Mouse (Mus musculus): ENCODE data around the gene Zfp36. TPM values are rescaled to one million over a fixed set of nuclear protein-coding genes. Genes with fewer than 3 reads are reported as not detected.

Gene Zfp36
- 15.4 and 18.5 TPM in 2 replicates for polyA plus RNA-seq (2015; fragmentation: Nextera tagmentation; extraction: Ambion mirVana)

GRCm38 (mm10) chr7:28380237-28381016, at the start of gene Zfp36:
Gene Zfp36, minus strand, starts transcription at chr7:28380253.
- Histone ChIP-seq H3K27ac (ENCODE audit: low read length) (peak within 1 kb of the TSS; percentile 97), H3K9me3 (replicated peaks; ENCODE audit: control insufficient read depth, low read length) (no peaks in the 10 kb centered on the region), H3K4me2 (ENCODE audit: low read depth, low read length) (peak within 1 kb of the TSS; percentile 93), H3K36me3 (ENCODE audit: control insufficient read depth, insufficient read depth) (0 out of 2 replicates have a peak, but pooled peaks cover 4% of the 10 kb centered on the region), H3K9ac (ENCODE audit: low read length) (peak within 1 kb of the TSS; percentile 92), H3K4me1 (ENCODE audit: control insufficient read depth, insufficient read depth, low read length) (peaks cover 63% of the 10 kb centered on the region), H3K27me3 (ENCODE audit: control insufficient read depth, insufficient read depth, low read length) (no peaks in the 10 kb centered on the region), H3K4me3 (ENCODE audit: low read length) (peak within 1 kb of the TSS; percentile 81)
- 44% methylated on average over 17 of the region's 17 CpGs for WGBS
- no peak for ATAC-seq (replicated peaks; ENCODE audit: extremely low read depth, insufficient read depth, low FRiP score)

GRCm38 (mm10) chr7:28427738-28428137, 47.7 kb upstream of the Zfp36 start:
- Histone ChIP-seq H3K27me3 (ENCODE audit: control insufficient read depth, insufficient read depth, low read length) (no peaks in the 10 kb centered on the region), H3K4me2 (ENCODE audit: low read depth, low read length) (no peak overlapping the region), H3K4me1 (ENCODE audit: control insufficient read depth, insufficient read depth, low read length) (peaks cover 30% of the 10 kb centered on the region), H3K4me3 (ENCODE audit: low read length) (no peak overlapping the region), H3K9ac (ENCODE audit: low read length) (no peak overlapping the region), H3K36me3 (ENCODE audit: control insufficient read depth, insufficient read depth) (peaks cover 8% of the 10 kb centered on the region), H3K9me3 (replicated peaks; ENCODE audit: control insufficient read depth, low read length) (no peaks in the 10 kb centered on the region), H3K27ac (ENCODE audit: low read length) (peak overlapping the region; percentile 34)
- peak; percentile 68 for ATAC-seq (replicated peaks; ENCODE audit: extremely low read depth, insufficient read depth, low FRiP score)

DNA sequence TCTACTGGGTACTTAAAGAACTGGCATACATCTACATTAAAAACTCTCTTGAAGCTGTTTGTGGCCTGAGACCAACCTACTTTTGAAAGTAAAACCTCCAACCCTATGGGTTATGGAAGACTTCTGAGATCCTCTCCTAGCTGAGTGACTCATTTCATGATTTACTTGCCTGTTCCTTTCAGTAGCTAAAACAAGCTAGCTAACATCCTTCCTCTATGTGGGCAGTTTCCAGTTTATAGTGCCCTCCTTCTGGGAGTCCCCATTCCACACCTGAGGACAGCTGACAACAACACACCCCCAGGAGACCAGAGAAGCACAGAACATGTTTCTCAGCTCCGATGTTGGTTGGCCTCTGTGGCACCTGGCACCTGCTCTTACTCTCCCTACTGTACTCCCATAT, 43.0 kb upstream of the Zfp36 start:
- peaks cover 21% of the 10 kb centered on the region for H3K4me1 ChIP-seq (ENCODE audit: control insufficient read depth, insufficient read depth, low read length)
- no peak overlapping the region for H3K9ac ChIP-seq (ENCODE audit: low read length)
- H3K4me2 ChIP-seq (ENCODE audit: low read depth, low read length), result no peak overlapping the region
- no peaks in the 10 kb centered on the region for H3K9me3 ChIP-seq (replicated peaks; ENCODE audit: control insufficient read depth, low read length)
- H3K27me3 ChIP-seq (ENCODE audit: control insufficient read depth, insufficient read depth, low read length), result no peaks in the 10 kb centered on the region
- H3K27ac ChIP-seq (ENCODE audit: low read length), result no peak overlapping the region
- H3K4me3 ChIP-seq (ENCODE audit: low read length), result no peak overlapping the region
- WGBS, result 95% methylated on average over 1 of the region's 1 CpGs
- H3K36me3 ChIP-seq (ENCODE audit: control insufficient read depth, insufficient read depth), result peaks cover 21% of the 10 kb centered on the region
- no peak for ATAC-seq (replicated peaks; ENCODE audit: extremely low read depth, insufficient read depth, low FRiP score)

GRCm38 (mm10) chr7:28419416-28419815, 39.4 kb upstream of the Zfp36 start:
- Histone ChIP-seq H3K4me2 (ENCODE audit: low read depth, low read length) (no peak overlapping the region), H3K9ac (ENCODE audit: low read length) (no peak overlapping the region), H3K27ac (ENCODE audit: low read length) (no peak overlapping the region), H3K4me3 (ENCODE audit: low read length) (no peak overlapping the region), H3K36me3 (ENCODE audit: control insufficient read depth, insufficient read depth) (peaks cover 28% of the 10 kb centered on the region), H3K4me1 (ENCODE audit: control insufficient read depth, insufficient read depth, low read length) (peaks cover 12% of the 10 kb centered on the region), H3K9me3 (replicated peaks; ENCODE audit: control insufficient read depth, low read length) (no peaks in the 10 kb centered on the region), H3K27me3 (ENCODE audit: control insufficient read depth, insufficient read depth, low read length) (no peaks in the 10 kb centered on the region)
- 91% methylated on average over 2 of the region's 2 CpGs for WGBS
- ATAC-seq (replicated peaks; ENCODE audit: extremely low read depth, insufficient read depth, low FRiP score), result no peak

GRCm38 (mm10) chr7:28418096-28418670, 38.1 kb upstream of the Zfp36 start:
- ATAC-seq (replicated peaks; ENCODE audit: extremely low read depth, insufficient read depth, low FRiP score), result peak; percentile 86
- WGBS, result 40% methylated on average over 8 of the region's 8 CpGs
- Histone ChIP-seq H3K9me3 (replicated peaks; ENCODE audit: control insufficient read depth, low read length) (no peaks in the 10 kb centered on the region), H3K36me3 (ENCODE audit: control insufficient read depth, insufficient read depth) (peaks cover 33% of the 10 kb centered on the region), H3K4me3 (ENCODE audit: low read length) (no peak overlapping the region), H3K4me1 (ENCODE audit: control insufficient read depth, insufficient read depth, low read length) (peaks cover 12% of the 10 kb centered on the region), H3K4me2 (ENCODE audit: low read depth, low read length) (no peak overlapping the region), H3K9ac (ENCODE audit: low read length) (no peak overlapping the region), H3K27me3 (ENCODE audit: control insufficient read depth, insufficient read depth, low read length) (no peaks in the 10 kb centered on the region), H3K27ac (ENCODE audit: low read length) (peak overlapping the region; percentile 44)

DNA sequence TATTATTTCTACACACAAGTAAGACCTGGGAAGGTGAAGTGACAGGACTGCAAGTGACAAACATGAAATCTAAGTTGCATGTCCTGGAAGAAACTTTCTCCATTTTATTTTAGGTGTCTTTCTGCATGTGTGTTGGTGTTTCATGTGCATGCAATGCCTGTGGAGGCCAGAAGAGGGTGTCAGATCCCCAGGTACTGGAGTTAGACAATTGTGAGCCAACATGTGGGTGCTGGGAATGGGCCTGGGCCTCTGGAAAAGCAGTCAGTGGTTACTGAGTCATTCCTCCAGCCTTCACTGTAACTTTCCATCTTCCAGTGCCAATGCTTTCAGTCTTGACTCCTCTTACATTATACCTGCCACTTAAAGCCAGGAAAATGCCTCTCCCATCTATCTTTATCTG, 37.3 kb upstream of the Zfp36 start:
- peaks cover 33% of the 10 kb centered on the region for H3K36me3 ChIP-seq (ENCODE audit: control insufficient read depth, insufficient read depth)
- no peak overlapping the region for H3K4me2 ChIP-seq (ENCODE audit: low read depth, low read length)
- H3K9me3 ChIP-seq (replicated peaks; ENCODE audit: control insufficient read depth, low read length), result no peaks in the 10 kb centered on the region
- H3K4me1 ChIP-seq (ENCODE audit: control insufficient read depth, insufficient read depth, low read length), result peaks cover 12% of the 10 kb centered on the region
- no peaks in the 10 kb centered on the region for H3K27me3 ChIP-seq (ENCODE audit: control insufficient read depth, insufficient read depth, low read length)
- no peak overlapping the region for H3K27ac ChIP-seq (ENCODE audit: low read length)
- no peak overlapping the region for H3K4me3 ChIP-seq (ENCODE audit: low read length)
- no peak overlapping the region for H3K9ac ChIP-seq (ENCODE audit: low read length)
- ATAC-seq (replicated peaks; ENCODE audit: extremely low read depth, insufficient read depth, low FRiP score), result no peak

- H3K9ac ChIP-seq (ENCODE audit: low read length), result no peak overlapping the region
Observed at GRCm38 (mm10) chr7:28412826-28413225, 32.8 kb upstream of the Zfp36 start.

GRCm38 (mm10) chr7:28410841-28411475, 30.9 kb upstream of the Zfp36 start:
- Histone ChIP-seq H3K4me2 (ENCODE audit: low read depth, low read length) (no peak overlapping the region), H3K9me3 (replicated peaks; ENCODE audit: control insufficient read depth, low read length) (no peaks in the 10 kb centered on the region), H3K4me3 (ENCODE audit: low read length) (no peak overlapping the region), H3K4me1 (ENCODE audit: control insufficient read depth, insufficient read depth, low read length) (peaks cover 16% of the 10 kb centered on the region), H3K27ac (ENCODE audit: low read length) (peak overlapping the region; percentile 57), H3K27me3 (ENCODE audit: control insufficient read depth, insufficient read depth, low read length) (no peaks in the 10 kb centered on the region), H3K36me3 (ENCODE audit: control insufficient read depth, insufficient read depth) (peaks cover 50% of the 10 kb centered on the region), H3K9ac (ENCODE audit: low read length) (no peak overlapping the region)
- 0 out of 2 replicates have a peak, but pooled peaks have one; percentile 57 for ATAC-seq (replicated peaks; ENCODE audit: extremely low read depth, insufficient read depth, low FRiP score)
- WGBS, result 67% methylated on average over 3 of the region's 3 CpGs

More at GRCm38 (mm10) chr7:28412826-28413225, 32.8 kb upstream of the Zfp36 start:
- ATAC-seq (replicated peaks; ENCODE audit: extremely low read depth, insufficient read depth, low FRiP score), result no peak
- H3K36me3 ChIP-seq (ENCODE audit: control insufficient read depth, insufficient read depth), result peaks cover 40% of the 10 kb centered on the region
- 58% methylated on average over 4 of the region's 4 CpGs for whole genome bisulfite sequencing
- peaks cover 17% of the 10 kb centered on the region for H3K4me1 ChIP-seq (ENCODE audit: control insufficient read depth, insufficient read depth, low read length)
- no peak overlapping the region for H3K27ac ChIP-seq (ENCODE audit: low read length)
- no peak overlapping the region for H3K4me3 ChIP-seq (ENCODE audit: low read length)
- H3K9me3 ChIP-seq (replicated peaks; ENCODE audit: control insufficient read depth, low read length), result no peaks in the 10 kb centered on the region
- no peak overlapping the region for H3K4me2 ChIP-seq (ENCODE audit: low read depth, low read length)
- H3K27me3 ChIP-seq (ENCODE audit: control insufficient read depth, insufficient read depth, low read length), result no peaks in the 10 kb centered on the region

DNA sequence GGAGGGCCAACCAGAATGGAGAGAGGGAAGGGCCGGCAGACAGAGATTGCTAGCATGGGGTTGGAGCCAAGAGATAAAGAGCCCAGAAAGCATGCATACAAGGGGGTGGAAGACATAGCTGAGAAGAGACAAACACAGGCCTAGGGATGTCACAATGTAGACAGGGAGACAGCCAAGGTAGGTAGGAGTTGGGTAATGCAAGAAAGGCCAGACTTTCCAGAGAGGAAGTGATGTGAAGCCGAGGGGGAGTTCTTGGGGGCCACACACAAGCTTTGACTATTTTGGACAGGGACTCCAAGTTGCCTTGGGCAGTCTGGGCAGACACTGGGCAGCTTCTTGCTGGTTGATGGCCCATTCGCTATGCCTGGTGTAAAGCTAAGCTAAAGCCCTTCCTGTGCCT, 21.9 kb upstream of the Zfp36 start:
- Histone ChIP-seq H3K4me2 (ENCODE audit: low read depth, low read length) (no peak overlapping the region), H3K27me3 (ENCODE audit: control insufficient read depth, insufficient read depth, low read length) (no peaks in the 10 kb centered on the region), H3K4me3 (ENCODE audit: low read length) (no peak overlapping the region), H3K36me3 (ENCODE audit: control insufficient read depth, insufficient read depth) (peaks cover 80% of the 10 kb centered on the region), H3K9ac (ENCODE audit: low read length) (no peak overlapping the region), H3K9me3 (replicated peaks; ENCODE audit: control insufficient read depth, low read length) (no peaks in the 10 kb centered on the region), H3K27ac (ENCODE audit: low read length) (no peak overlapping the region), H3K4me1 (ENCODE audit: control insufficient read depth, insufficient read depth, low read length) (no peaks in the 10 kb centered on the region)
- no peak for ATAC-seq (replicated peaks; ENCODE audit: extremely low read depth, insufficient read depth, low FRiP score)
- WGBS, result 65% methylated on average over 3 of the region's 3 CpGs
